Mouse (Mus musculus): ENCODE data around the gene Impdh1.

- TF ChIP-seq POLR2A (IDR thresholded peaks at IDR 0.05; ENCODE audit: borderline replicate concordance, extremely low read depth, low read depth, low read length) (no peak), CTCF (IDR thresholded peaks at IDR 0.05; ENCODE audit: insufficient read depth, low read length) (no peak)
These were observed 29.3 kb upstream of the Impdh1 start for GRCm38 (mm10) chr6:29245272-29246120.
